Mouse (Mus musculus): ENCODE measurements around the gene Ddb2. TPM values are rescaled to one million over a fixed set of nuclear protein-coding genes. Genes with fewer than 3 reads are reported as not detected.
"Not testable (repeated sequence)": the region's sequence is repeated elsewhere in the genome, so short reads cannot be mapped to it uniquely, and the experiment has no call there.

The Ddb2 gene
- total RNA-seq, 2 experiments from 2014 or later: 8.9 to 9.4 TPM

- no peak for DNase-seq (ENCODE audit: low spot score in 2 of 2)
Measured at GRCm38 (mm10) chr2:91255661-91256150, 18.9 kb upstream of the Ddb2 start, which contains the start of gene Pacsin3. Pacsin3 (plus strand) TSS chr2:91255954.

GRCm38 (mm10) chr2:91254725-91255380 lies 18.1 kb upstream of the Ddb2 start:
- DNase-seq (ENCODE audit: low spot score in 2 of 2): no peak

GRCm38 (mm10) chr2:91252512-91252911 lies 15.7 kb upstream of the Ddb2 start:
- no peak for DNase-seq (ENCODE audit: low spot score in 2 of 2)

- no peak for DNase-seq (ENCODE audit: low spot score in 2 of 2)
Measured at GRCm38 (mm10) chr2:91252001-91252400, 15.2 kb upstream of the Ddb2 start.

GRCm38 (mm10) chr2:91248366-91248765 lies 11.6 kb upstream of the Ddb2 start:
- DNase-seq (ENCODE audit: low spot score in 2 of 2): no peak

GRCm38 (mm10) chr2:91244557-91245228 lies 7.9 kb upstream of the Ddb2 start:
- DNase-seq (ENCODE audit: low spot score in 2 of 2): no peak

GRCm38 (mm10) chr2:91243416-91243815 lies 6.6 kb upstream of the Ddb2 start:
- peak; percentile 25 to 54 for DNase-seq (ENCODE audit: low spot score in 2 of 2)

- no peak for DNase-seq (ENCODE audit: low spot score in 2 of 2)
Measured at GRCm38 (mm10) chr2:91242547-91242946, 5.8 kb upstream of the Ddb2 start.

GRCm38 (mm10) chr2:91237511-91238080 lies 814 bp upstream of the Ddb2 start:
- DNase-seq (ENCODE audit: low spot score in 2 of 2): not testable (repeated sequence)

- DNase-seq (ENCODE audit: low spot score in 2 of 2): no peak
Measured at GRCm38 (mm10) chr2:91229735-91230134, 7.0 kb downstream of the Ddb2 start.

GRCm38 (mm10) chr2:91223614-91224013 lies 13.2 kb downstream of the Ddb2 start:
- DNase-seq (ENCODE audit: low spot score in 2 of 2): no peak

- no peak for DNase-seq (ENCODE audit: low spot score in 2 of 2)
Measured at GRCm38 (mm10) chr2:91220501-91220900, 16.3 kb downstream of the Ddb2 start.

GRCm38 (mm10) chr2:91217032-91217431 lies 19.8 kb downstream of the Ddb2 start:
- DNase-seq (ENCODE audit: low spot score in 2 of 2): no peak

- no peak for DNase-seq (ENCODE audit: low spot score in 2 of 2)
Measured at GRCm38 (mm10) chr2:91213311-91213710, 23.5 kb downstream of the Ddb2 start.

GRCm38 (mm10) chr2:91206254-91206775 lies 30.5 kb downstream of the Ddb2 start:
- DNase-seq (ENCODE audit: low spot score in 2 of 2): no peak

- no peak for DNase-seq (ENCODE audit: low spot score in 2 of 2)
Measured at GRCm38 (mm10) chr2:91202972-91203656, 33.7 kb downstream of the Ddb2 start.

- DNase-seq (ENCODE audit: low spot score in 2 of 2): peak; percentile 98
Measured at GRCm38 (mm10) chr2:91202222-91202971, 34.4 kb downstream of the Ddb2 start, which contains the start of the genes Nr1h3 and Acp2. Nr1h3 (minus strand) TSS chr2:91202834. Acp2 (plus strand) TSS chr2:91202885.

- no peak for DNase-seq (ENCODE audit: low spot score in 2 of 2)
Measured at GRCm38 (mm10) chr2:91198888-91199287, 37.9 kb downstream of the Ddb2 start.

GRCm38 (mm10) chr2:91196577-91197001 lies 40.2 kb downstream of the Ddb2 start:
- peak in 1 of 2 experiments; percentile 49 for DNase-seq (ENCODE audit: low spot score in 2 of 2)

GRCm38 (mm10) chr2:91194624-91195332 lies 42.0 kb downstream of the Ddb2 start:
- peak; percentile 63 to 73 for DNase-seq (ENCODE audit: low spot score in 2 of 2)

Measured in layer of hippocampus, postnatal 10 days (tissue).